Mouse (Mus musculus): ENCODE measurements around the gene Vmn1r85. TPM values are rescaled to one million over a fixed set of nuclear protein-coding genes. Genes with fewer than 3 reads are reported as not detected.
A peak's percentile ranks its signal among the peaks of the same experiment; 100 is the strongest.

Gene Vmn1r85
- total RNA-seq, 2 experiments from 2014 or later, result not detected

GRCm38 (mm10) chr7:13038621-13039169, 56.3 kb downstream of the Vmn1r85 start:
- peak; percentile 24 for ATAC-seq (replicated peaks; ENCODE audit: poor library complexity)

- peak; percentile 51 for ATAC-seq (replicated peaks; ENCODE audit: poor library complexity)
Observed at GRCm38 (mm10) chr7:13037901-13038555, 56.9 kb downstream of the Vmn1r85 start, which contains the start of gene Ube2m. Gene Ube2m (minus strand): TSS chr7:13038275.

- ATAC-seq (replicated peaks; ENCODE audit: poor library complexity), result no peak
Observed at GRCm38 (mm10) chr7:13037366-13037765, 57.6 kb downstream of the Vmn1r85 start.

GRCm38 (mm10) chr7:13036806-13037205, 58.2 kb downstream of the Vmn1r85 start:
- no peak for ATAC-seq (replicated peaks; ENCODE audit: poor library complexity)

GRCm38 (mm10) chr7:13035211-13035855, 59.6 kb downstream of the Vmn1r85 start:
- ATAC-seq (replicated peaks; ENCODE audit: poor library complexity), result no peak

GRCm38 (mm10) chr7:13034148-13034977, 60.6 kb downstream of the Vmn1r85 start, which contains the start of gene Chmp2a:
Gene Chmp2a (minus strand): TSS chr7:13034807.
- peak; percentile 59 for ATAC-seq (replicated peaks; ENCODE audit: poor library complexity)

- no peak for ATAC-seq (replicated peaks; ENCODE audit: poor library complexity)
Observed at GRCm38 (mm10) chr7:13033451-13034147, 61.4 kb downstream of the Vmn1r85 start.

Other genes starting within 250 kb of the Vmn1r85 start
- gene Zfp128, start 214.0 kb downstream of the Vmn1r85 start, total RNA-seq (2015), result 3.2 and 5.9 TPM in 2 replicates
- 2.0 and 2.7 TPM in 2 replicates for gene Zfp128, start 214.0 kb downstream of the Vmn1r85 start, total RNA-seq (2017)
- 20.6 and 22.2 TPM in 2 replicates for gene Zscan22, start 197.4 kb downstream of the Vmn1r85 start, total RNA-seq (2015)
- gene Zscan22, start 197.4 kb downstream of the Vmn1r85 start, total RNA-seq (2017), result 6.4 and 8.2 TPM in 2 replicates
- gene Rps5, start 172.9 kb downstream of the Vmn1r85 start, total RNA-seq (2015), result 3,071 and 3,115 TPM in 2 replicates
- 1,264 and 1,790 TPM in 2 replicates for gene Rps5, start 172.9 kb downstream of the Vmn1r85 start, total RNA-seq (2017)
- gene Rnf225, start 167.8 kb downstream of the Vmn1r85 start, total RNA-seq (2015), result 0.76 and 1.0 TPM in 2 replicates
- 0.57 and 0.62 TPM in 2 replicates for gene Rnf225, start 167.8 kb downstream of the Vmn1r85 start, total RNA-seq (2017)
- 3.9 and 4.0 TPM in 2 replicates for gene Zfp324, start 129.3 kb downstream of the Vmn1r85 start, total RNA-seq (2015)
- gene Zfp324, start 129.3 kb downstream of the Vmn1r85 start, total RNA-seq (2017), result 6.5 and 8.5 TPM in 2 replicates
- 3.1 and 4.4 TPM in 2 replicates for gene Zfp446, start 117.3 kb downstream of the Vmn1r85 start, total RNA-seq (2015)
- 2.6 and 3.3 TPM in 2 replicates for gene Zfp446, start 117.3 kb downstream of the Vmn1r85 start, total RNA-seq (2017)
- gene Slc27a5, start 97.0 kb downstream of the Vmn1r85 start, total RNA-seq (2015), result not detected in 2 replicates
- not detected in 2 replicates for gene Slc27a5, start 97.0 kb downstream of the Vmn1r85 start, total RNA-seq (2017)
- 389 and 409 TPM in 2 replicates for gene Trim28, start 96.1 kb downstream of the Vmn1r85 start, total RNA-seq (2015)
- 506 and 507 TPM in 2 replicates for gene Trim28, start 96.1 kb downstream of the Vmn1r85 start, total RNA-seq (2017)
- 11.4 and 13.8 TPM in 2 replicates for gene Zbtb45, start 85.1 kb downstream of the Vmn1r85 start, total RNA-seq (2015)
- gene Zbtb45, start 85.1 kb downstream of the Vmn1r85 start, total RNA-seq (2017), result 7.8 and 9.8 TPM in 2 replicates
- 145 and 150 TPM in 2 replicates for gene Chmp2a, start 60.4 kb downstream of the Vmn1r85 start, total RNA-seq (2015)
- 168 and 203 TPM in 2 replicates for gene Chmp2a, start 60.4 kb downstream of the Vmn1r85 start, total RNA-seq (2017)
- gene Ube2m, start 56.9 kb downstream of the Vmn1r85 start, total RNA-seq (2015), result 150 and 160 TPM in 2 replicates
- gene Ube2m, start 56.9 kb downstream of the Vmn1r85 start, total RNA-seq (2017), result 123 and 179 TPM in 2 replicates
- 0.37 and 1.1 TPM in 2 replicates for gene Mzf1, start 40.4 kb downstream of the Vmn1r85 start, total RNA-seq (2015)
- 0.25 and 1.1 TPM in 2 replicates for gene Mzf1, start 40.4 kb downstream of the Vmn1r85 start, total RNA-seq (2017)
- not detected in 2 replicates for gene Vmn1r86, start 24.7 kb upstream of the Vmn1r85 start, total RNA-seq (2015)
- not detected in 2 replicates for gene Vmn1r86, start 24.7 kb upstream of the Vmn1r85 start, total RNA-seq (2017)
- not detected in 2 replicates for gene Vmn1r87, start 45.0 kb upstream of the Vmn1r85 start, total RNA-seq (2015)
- not detected in 2 replicates for gene Vmn1r87, start 45.0 kb upstream of the Vmn1r85 start, total RNA-seq (2017)
- gene Vmn1r88, start 64.4 kb upstream of the Vmn1r85 start, total RNA-seq (2015), result 0.02 and 0.12 TPM in 2 replicates
- under 0.01 TPM in 1 of 2 replicates, not detected in the other for gene Vmn1r88, start 64.4 kb upstream of the Vmn1r85 start, total RNA-seq (2017)
- gene Vmn1r89, start 117.8 kb upstream of the Vmn1r85 start, total RNA-seq (2015), result not detected in 2 replicates
- not detected in 2 replicates for gene Vmn1r89, start 117.8 kb upstream of the Vmn1r85 start, total RNA-seq (2017)
- gene Lig1, start 182.1 kb upstream of the Vmn1r85 start, total RNA-seq (2015), result 113 and 128 TPM in 2 replicates
- 76.5 and 96.9 TPM in 2 replicates for gene Lig1, start 182.1 kb upstream of the Vmn1r85 start, total RNA-seq (2017)
- gene Zswim9, start 183.5 kb upstream of the Vmn1r85 start, total RNA-seq (2015), result 2.4 and 3.2 TPM in 2 replicates
- 3.4 and 4.7 TPM in 2 replicates for gene Zswim9, start 183.5 kb upstream of the Vmn1r85 start, total RNA-seq (2017)
- 0.89 and 1.2 TPM in 2 replicates for gene Pla2g4c, start 229.5 kb upstream of the Vmn1r85 start, total RNA-seq (2015)
- gene Pla2g4c, start 229.5 kb upstream of the Vmn1r85 start, total RNA-seq (2017), result 1.5 and 1.8 TPM in 2 replicates